10 mouse cellular contexts compared by ENCODE assay signal in the genomic region with DNA sequence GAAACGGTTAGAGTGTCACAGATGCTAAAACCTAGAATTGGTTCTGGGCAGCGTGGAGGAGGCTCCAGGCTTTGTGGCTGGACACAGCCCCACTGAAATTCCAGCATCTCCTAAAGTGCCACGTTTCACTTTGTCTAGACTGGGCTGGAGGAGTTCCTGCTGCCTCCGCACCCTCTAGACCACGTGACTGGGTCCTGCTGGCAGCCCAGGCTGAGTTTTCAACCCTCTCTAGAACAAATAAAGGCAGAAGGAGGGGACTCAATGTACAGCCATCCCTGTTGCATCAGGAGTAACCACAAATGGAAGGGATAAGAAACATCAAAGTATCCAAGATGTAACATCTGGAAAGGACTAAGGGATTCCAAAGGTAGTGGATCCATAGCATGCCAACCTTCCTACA. TPM values are rescaled to one million over a fixed set of nuclear protein-coding genes. Genes with fewer than 3 reads are reported as not detected.
DNase-seq lines count a peak whose midpoint lies in the region; ATAC-seq and TF ChIP-seq lines count a peak whose summit lies in the region.
"Had no signal": no experiment of that assay in that cellular context is flagged by ENCODE, and none has a peak within 500 bp of the region (broad histone marks: within the 10 kb centered on the region; RNA-seq: fewer than 3 reads in every experiment).

No protein-coding gene starts in this region.

- 57% methylated on average over 5 of the region's 5 CpGs for WGBS in liver, embryonic 11.5 days
- 61% methylated on average over 5 of the region's 5 CpGs for WGBS in embryonic facial prominence, embryonic 15.5 days
- 59% methylated on average over 5 of the region's 5 CpGs for WGBS in intestine, embryonic 16.5 days
- WGBS in midbrain, postnatal 0 days: 71% methylated on average over 5 of the region's 5 CpGs

- H3K4me2 ChIP-seq in liver, embryonic 11.5 days: no peak overlapping the region
- H3K4me2 ChIP-seq in embryonic facial prominence, embryonic 15.5 days (replicated peaks): peak overlapping the region; percentile 24; the same call in 1 of the 2 replicates
- H3K4me2 ChIP-seq in intestine, embryonic 16.5 days (ENCODE audit: low read depth, low read length): peak overlapping the region; percentile 44; the same call in 1 of the 2 replicates
- H3K4me2 ChIP-seq in myocyte (ENCODE audit: low read depth): peak overlapping the region; percentile 95
- no peak overlapping the region for H3K4me2 ChIP-seq in midbrain, postnatal 0 days (ENCODE audit: low read depth, low read length, poor library complexity, severe bottlenecking)

- peaks cover 20% of the 10 kb centered on the region for H3K4me1 ChIP-seq in liver, embryonic 11.5 days (replicated peaks; ENCODE audit: control insufficient read depth, insufficient read depth, low read length)
- H3K4me1 ChIP-seq in embryonic facial prominence, embryonic 15.5 days: peaks cover 60% of the 10 kb centered on the region
- peaks cover 28% of the 10 kb centered on the region for H3K4me1 ChIP-seq in intestine, embryonic 16.5 days (ENCODE audit: control insufficient read depth, insufficient read depth, low read length)
- H3K4me1 ChIP-seq in midbrain, postnatal 0 days (ENCODE audit: insufficient read depth, low read length): peaks cover 5% of the 10 kb centered on the region; the same call in 1 of the 2 replicates

- H3K4me3 ChIP-seq in liver, embryonic 11.5 days (ENCODE audit: low read depth, low read length): no peak overlapping the region
- no peak overlapping the region for H3K4me3 ChIP-seq in embryonic facial prominence, embryonic 15.5 days (replicated peaks)
- H3K4me3 ChIP-seq in intestine, embryonic 16.5 days (ENCODE audit: low read length): no peak overlapping the region
- H3K4me3 ChIP-seq in myocyte: peak overlapping the region; percentile 75
- no peak overlapping the region for H3K4me3 ChIP-seq in midbrain, postnatal 0 days (ENCODE audit: low read depth, low read length)

- H3K79me2 ChIP-seq in myocyte (ENCODE audit: control insufficient read depth, insufficient read depth): peaks cover 93% of the 10 kb centered on the region

- no peaks in the 10 kb centered on the region for H3K27me3 ChIP-seq in liver, embryonic 11.5 days (replicated peaks; ENCODE audit: control insufficient read depth, insufficient read depth, low read length)
- H3K27me3 ChIP-seq in embryonic facial prominence, embryonic 15.5 days: no peaks in the 10 kb centered on the region
- no peaks in the 10 kb centered on the region for H3K27me3 ChIP-seq in intestine, embryonic 16.5 days (replicated peaks; ENCODE audit: control insufficient read depth, insufficient read depth, low read length)
- no peaks in the 10 kb centered on the region for H3K27me3 ChIP-seq in myocyte (ENCODE audit: control insufficient read depth, insufficient read depth, insufficient read length)
- no peaks in the 10 kb centered on the region for H3K27me3 ChIP-seq in midbrain, postnatal 0 days (ENCODE audit: insufficient read depth, low read length)

- no peak for ATAC-seq in liver, embryonic 11.5 days (replicated peaks; ENCODE audit: low FRiP score)
- no peak for ATAC-seq in embryonic facial prominence, embryonic 15.5 days (ENCODE audit: insufficient number of reproducible peaks, low FRiP score, low TSS enrichment, low read depth)
- no peak for ATAC-seq in intestine, embryonic 16.5 days
- ATAC-seq in midbrain, postnatal 0 days (ENCODE audit: low FRiP score): no peak

- no peak for DNase-seq in liver, embryonic 11.5 days (ENCODE audit: low spot score)
- no peak for DNase-seq in liver
- no peak for DNase-seq in midbrain, postnatal 0 days (ENCODE audit: low spot score)
- no peak for DNase-seq in embryo, embryonic 10.5 days (ENCODE audit: low spot score)
- no peak for DNase-seq in natural killer cell, adult 2 months (ENCODE audit: low spot score in 2 of 2)
- DNase-seq: cerebellum, postnatal 25 days had no signal

- no peaks in the 10 kb centered on the region for H3K9me3 ChIP-seq in liver, embryonic 11.5 days (ENCODE audit: control insufficient read depth, low read length)
- H3K9me3 ChIP-seq in embryonic facial prominence, embryonic 15.5 days (replicated peaks): no peaks in the 10 kb centered on the region
- no peaks in the 10 kb centered on the region for H3K9me3 ChIP-seq in intestine, embryonic 16.5 days (ENCODE audit: control insufficient read depth, low read length)
- no peaks in the 10 kb centered on the region for H3K9me3 ChIP-seq in midbrain, postnatal 0 days (ENCODE audit: low read length)

- no peak for TF ChIP-seq CTCF in midbrain, postnatal 0 days (IDR thresholded peaks at IDR 0.05)

- H3K9ac ChIP-seq in liver, embryonic 11.5 days (ENCODE audit: low read depth, low read length): no peak overlapping the region
- H3K9ac ChIP-seq in embryonic facial prominence, embryonic 15.5 days: no peak overlapping the region
- H3K9ac ChIP-seq in intestine, embryonic 16.5 days (ENCODE audit: low read depth, low read length): no peak overlapping the region
- no peak overlapping the region for H3K9ac ChIP-seq in midbrain, postnatal 0 days (replicated peaks; ENCODE audit: low read length, poor library complexity, severe bottlenecking)

- no peak overlapping the region for H3ac ChIP-seq in myocyte (ENCODE audit: control insufficient read depth, insufficient read length)

- peak overlapping the region; percentile 9; the same call in 1 of the 2 replicates for H3K27ac ChIP-seq in liver, embryonic 11.5 days (ENCODE audit: low read depth, low read length)
- H3K27ac ChIP-seq in embryonic facial prominence, embryonic 15.5 days (replicated peaks): peak overlapping the region; percentile 40
- no peak overlapping the region; the same call in 1 of the 2 replicates for H3K27ac ChIP-seq in intestine, embryonic 16.5 days (ENCODE audit: low read length)
- H3K27ac ChIP-seq in midbrain, postnatal 0 days (ENCODE audit: low read depth, low read length): no peak overlapping the region
- H3K27ac ChIP-seq: macrophage had no signal

- H3K36me3 ChIP-seq in liver, embryonic 11.5 days (ENCODE audit: control insufficient read depth, insufficient read depth, low read length): peaks cover 6% of the 10 kb centered on the region; the same call in 1 of the 2 replicates
- H3K36me3 ChIP-seq in embryonic facial prominence, embryonic 15.5 days: peaks cover 28% of the 10 kb centered on the region
- 0 out of 2 replicates have a peak, but pooled peaks cover 1% of the 10 kb centered on the region for H3K36me3 ChIP-seq in intestine, embryonic 16.5 days (ENCODE audit: control insufficient read depth, insufficient read depth, low read length)
- peaks cover 29% of the 10 kb centered on the region for H3K36me3 ChIP-seq in myocyte (ENCODE audit: control insufficient read depth, insufficient read depth)
- H3K36me3 ChIP-seq in midbrain, postnatal 0 days (ENCODE audit: insufficient read depth, low read length): no peaks in the 10 kb centered on the region

- peak; percentile 51 for TF ChIP-seq POLR2A in myocyte (IDR thresholded peaks at IDR 0.05; ENCODE audit: insufficient read length, low read depth)

TF ChIP-seq in myocyte, 11 proteins besides CTCF, POLR2A, EP300 and RAD21:
- TF ChIP-seq USF1 (IDR thresholded peaks at IDR 0.05; ENCODE audit: low read depth): peak; percentile 98
- TF ChIP-seq SRF (IDR thresholded peaks at IDR 0.05; ENCODE audit: control insufficient read depth, insufficient read length, low read depth): no peak
- TF ChIP-seq MYOG (IDR thresholded peaks at IDR 0.05; ENCODE audit: control insufficient read depth in 1 of 3, insufficient read depth in 1 of 3, insufficient read length in 2 of 3, low read depth in 2 of 3): peak in 1 of 3 experiments; percentile 8
- TF ChIP-seq MYOD1 (IDR thresholded peaks at IDR 0.05; ENCODE audit: control insufficient read depth in 1 of 3, insufficient read length in 2 of 3, low read depth in 2 of 3): no peak
- TF ChIP-seq POLR2AphosphoS2 (IDR thresholded peaks at IDR 0.05; ENCODE audit: insufficient read length, low read depth): peak; percentile 38
- TF ChIP-seq CEBPB (IDR thresholded peaks at IDR 0.05; ENCODE audit: insufficient read depth, poor library complexity, severe bottlenecking): peak; percentile 63
- TF ChIP-seq MAX (IDR thresholded peaks at IDR 0.05; ENCODE audit: low read depth): peak; percentile 55

RNA-seq across cellular contexts. Expression of gene Sparc, which starts 8.7 kb away (rescaled TPM):
- polyA plus RNA-seq in liver, embryonic 11.5 days (2014; fragmentation: Nextera tagmentation; extraction: Ambion mirVana): 300 and 334 TPM in 2 replicates
- 3,074 and 3,219 TPM in 2 replicates for polyA plus RNA-seq in embryonic facial prominence, embryonic 15.5 days (2015; fragmentation: Nextera tagmentation; extraction: Ambion mirVana)
- polyA plus RNA-seq in intestine, embryonic 16.5 days (2015; fragmentation: Nextera tagmentation; extraction: Ambion mirVana): 1,500 and 1,563 TPM in 2 replicates
- polyA plus RNA-seq in myocyte (2012; fragmentation: generic; extraction: Trizol): 1,961 TPM
- 261 and 313 TPM in 2 replicates for total RNA-seq in midbrain, postnatal 0 days (2014; rRNA removed)
- polyA plus RNA-seq in midbrain, postnatal 0 days (2015; fragmentation: Nextera tagmentation; extraction: Ambion mirVana): 570 and 625 TPM in 2 replicates

RNA-seq across cellular contexts. Expression of gene Atox1, which starts 46.7 kb away (rescaled TPM):
- 243 and 270 TPM in 2 replicates for polyA plus RNA-seq in liver, embryonic 11.5 days (2014; fragmentation: Nextera tagmentation; extraction: Ambion mirVana)
- polyA plus RNA-seq in embryonic facial prominence, embryonic 15.5 days (2015; fragmentation: Nextera tagmentation; extraction: Ambion mirVana): 487 and 541 TPM in 2 replicates
- 408 and 413 TPM in 2 replicates for polyA plus RNA-seq in intestine, embryonic 16.5 days (2015; fragmentation: Nextera tagmentation; extraction: Ambion mirVana)
- polyA plus RNA-seq in myocyte (2012; fragmentation: generic; extraction: Trizol): 264 TPM
- total RNA-seq in midbrain, postnatal 0 days (2014; rRNA removed): 133 and 147 TPM in 2 replicates
- 235 and 252 TPM in 2 replicates for polyA plus RNA-seq in midbrain, postnatal 0 days (2015; fragmentation: Nextera tagmentation; extraction: Ambion mirVana)

RNA-seq across cellular contexts. Expression of gene G3bp1, which starts 55.2 kb away (rescaled TPM):
- 204 and 223 TPM in 2 replicates for polyA plus RNA-seq in liver, embryonic 11.5 days (2014; fragmentation: Nextera tagmentation; extraction: Ambion mirVana)
- polyA plus RNA-seq in embryonic facial prominence, embryonic 15.5 days (2015; fragmentation: Nextera tagmentation; extraction: Ambion mirVana): 150 and 160 TPM in 2 replicates
- polyA plus RNA-seq in intestine, embryonic 16.5 days (2015; fragmentation: Nextera tagmentation; extraction: Ambion mirVana): 137 and 153 TPM in 2 replicates
- polyA plus RNA-seq in myocyte (2012; fragmentation: generic; extraction: Trizol): 52.2 TPM
- 59.2 and 63.2 TPM in 2 replicates for total RNA-seq in midbrain, postnatal 0 days (2014; rRNA removed)
- 63.5 and 67.4 TPM in 2 replicates for polyA plus RNA-seq in midbrain, postnatal 0 days (2015; fragmentation: Nextera tagmentation; extraction: Ambion mirVana)

Comparison
In these comparisons a context has a peak if more than half of its experiments do, and no peak if none do; other contexts are left out.
1. H3K27ac ChIP-seq: peak in liver, embryonic 11.5 days (single experiment) and embryonic facial prominence, embryonic 15.5 days (single experiment); none in intestine, embryonic 16.5 days (single experiment) and midbrain, postnatal 0 days (single experiment).
2. H3K4me2 ChIP-seq: peak in embryonic facial prominence, embryonic 15.5 days (single experiment), intestine, embryonic 16.5 days (single experiment) and myocyte (single experiment); none in liver, embryonic 11.5 days (single experiment) and midbrain, postnatal 0 days (single experiment).